Mouse (Mus musculus) forebrain, embryonic 13.5 days (tissue): Measurements from ENCODE around the gene Fat4. TPM values are rescaled to one million over a fixed set of nuclear protein-coding genes. Genes with fewer than 3 reads are reported as not detected.

Experiments
- ATAC-seq: fragments of 200-750 bp; cut with Nextera tagmentation; 2 replicates; pipeline ENCODE4 v1.8.0; 2017
- H3K27ac ChIP-seq: fragments of 300-500 bp; sonication (generic); 2 replicates; pipeline ENCODE4 v1.5.1; 2015; ENCODE audit warnings: inconsistent platforms, mild to moderate bottlenecking, moderate library complexity
- H3K27me3 ChIP-seq: fragments of 300-500 bp; sonication (generic); 2 replicates; pipeline ENCODE4 v1.6.1; 2015; ENCODE audit warnings: mild to moderate bottlenecking, inconsistent platforms
- H3K36me3 ChIP-seq: fragments of 300-500 bp; sonication (generic); 2 replicates; pipeline ENCODE4 v1.6.1; 2015; ENCODE audit warnings: mild to moderate bottlenecking, inconsistent platforms; ENCODE audit not compliant: poor library complexity, severe bottlenecking
- H3K4me1 ChIP-seq: fragments of 300-500 bp; sonication (generic); 2 replicates; pipeline ENCODE4 v1.6.1; 2015; ENCODE audit warnings: inconsistent platforms
- H3K4me2 ChIP-seq: fragments of 300-500 bp; sonication (generic); 2 replicates; pipeline ENCODE4 v1.6.1; 2015; ENCODE audit warnings: inconsistent platforms, mild to moderate bottlenecking, moderate library complexity
- H3K4me3 ChIP-seq: fragments of 300-500 bp; sonication (generic); 2 replicates; pipeline ENCODE4 v1.5.1; 2015; ENCODE audit warnings: mild to moderate bottlenecking, inconsistent platforms
- H3K9ac ChIP-seq: fragments of 300-500 bp; sonication (generic); 2 replicates; pipeline ENCODE4 v1.6.1; 2015; ENCODE audit warnings: mild to moderate bottlenecking, inconsistent platforms
- H3K9me3 ChIP-seq: fragments of 300-500 bp; sonication (generic); replicated peaks from 2 replicates; pipeline ENCODE4 v1.6.1; 2016; ENCODE audit warnings: inconsistent platforms
- WGBS: fragments of 180-500 bp; shearing (Covaris S2); methylation state at CpG from one replicate; pipeline ENCODE4 v1.1.7; 2015; 5-methylcytosine and 5-hydroxymethylcytosine counted together
- polyA plus RNA-seq: library from polyadenylated mRNA; unstranded; fragments of >200 nt; fragmentation: Nextera tagmentation; extraction: Ambion mirVana; gene quantifications from 2 replicates; pipeline ENCODE4 v1.2.1, GENCODE M21; 2015

The Fat4 gene
- polyA plus RNA-seq, 1 experiment from 2014 or later = 9.7 TPM

- H3K27ac ChIP-seq = no peak overlapping the region
Measured at GRCm38 (mm10) chr3:38939573-38939972, 52.8 kb downstream of the Fat4 start.

GRCm38 (mm10) chr3:38940327-38940726 lies 53.6 kb downstream of the Fat4 start:
- Histone ChIP-seq H3K9ac (no peak overlapping the region), H3K27ac (no peak overlapping the region), H3K9me3 (no peaks in the 10 kb centered on the region), H3K27me3 (no peaks in the 10 kb centered on the region), H3K4me2 (no peak overlapping the region), H3K4me3 (no peak overlapping the region), H3K4me1 (peaks cover 23% of the 10 kb centered on the region), H3K36me3 (peaks cover 9% of the 10 kb centered on the region; the same call in 1 of the 2 replicates)
- no peak for ATAC-seq
- 61% methylated on average over 1 of the region's 1 CpGs for WGBS

More at GRCm38 (mm10) chr3:38939573-38939972, 52.8 kb downstream of the Fat4 start:
- H3K36me3 ChIP-seq = peaks cover 9% of the 10 kb centered on the region; the same call in 1 of the 2 replicates
- H3K9ac ChIP-seq = no peak overlapping the region
- H3K4me2 ChIP-seq = no peak overlapping the region
- H3K27me3 ChIP-seq = no peaks in the 10 kb centered on the region
- 8% methylated on average over 3 of the region's 3 CpGs for WGBS
- no peak overlapping the region for H3K4me3 ChIP-seq
- H3K4me1 ChIP-seq = peaks cover 29% of the 10 kb centered on the region
- no peaks in the 10 kb centered on the region for H3K9me3 ChIP-seq
- no peak; the same call in 1 of the 2 replicates for ATAC-seq

GRCm38 (mm10) chr3:38945157-38945556 lies 58.4 kb downstream of the Fat4 start:
- Histone ChIP-seq H3K36me3 (peaks cover 29% of the 10 kb centered on the region), H3K9ac (no peak overlapping the region), H3K4me2 (no peak overlapping the region), H3K4me1 (peaks cover 7% of the 10 kb centered on the region; the same call in 1 of the 2 replicates), H3K4me3 (no peak overlapping the region), H3K27ac (no peak overlapping the region), H3K9me3 (no peaks in the 10 kb centered on the region), H3K27me3 (no peaks in the 10 kb centered on the region)
- 86% methylated on average over 1 of the region's 1 CpGs for WGBS
- no peak for ATAC-seq

GRCm38 (mm10) chr3:38947706-38948105 lies 61.0 kb downstream of the Fat4 start:
- H3K27me3 ChIP-seq = no peaks in the 10 kb centered on the region
- no peak for ATAC-seq
- H3K4me1 ChIP-seq = 0 out of 2 replicates have a peak, but pooled peaks cover 3% of the 10 kb centered on the region
- H3K4me2 ChIP-seq = no peak overlapping the region
- H3K27ac ChIP-seq = no peak overlapping the region
- WGBS = 91% methylated on average over 7 of the region's 7 CpGs
- no peak overlapping the region for H3K4me3 ChIP-seq
- peaks cover 44% of the 10 kb centered on the region for H3K36me3 ChIP-seq
- H3K9me3 ChIP-seq = no peaks in the 10 kb centered on the region
- H3K9ac ChIP-seq = no peak overlapping the region

DNA sequence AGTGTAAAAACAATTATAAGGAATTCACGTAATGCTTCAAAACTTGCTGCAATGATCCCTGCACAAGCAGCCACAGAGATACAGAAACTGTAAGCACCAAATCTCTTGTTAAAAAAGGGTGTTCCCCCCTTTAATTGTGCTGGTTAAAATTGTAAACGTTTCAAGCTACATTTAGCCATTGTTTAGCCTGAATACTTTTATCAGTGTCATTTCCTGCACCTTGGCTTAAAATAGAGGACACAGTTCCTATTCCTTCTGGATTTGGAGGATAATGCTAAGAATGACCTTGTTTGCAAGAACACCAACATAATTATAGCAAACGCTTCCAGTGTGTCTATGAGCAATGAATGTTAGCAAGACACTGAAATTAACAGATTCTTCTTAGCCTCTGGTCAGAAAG lies 65.9 kb downstream of the Fat4 start:
- 81% methylated on average over 3 of the region's 3 CpGs for WGBS
- Histone ChIP-seq H3K4me3 (no peak overlapping the region), H3K9me3 (no peaks in the 10 kb centered on the region), H3K27ac (no peak overlapping the region), H3K4me1 (no peaks in the 10 kb centered on the region), H3K4me2 (no peak overlapping the region), H3K9ac (no peak overlapping the region), H3K36me3 (peaks cover 49% of the 10 kb centered on the region), H3K27me3 (no peaks in the 10 kb centered on the region)
- no peak for ATAC-seq

- H3K4me2 ChIP-seq = no peak overlapping the region
- H3K36me3 ChIP-seq = peaks cover 54% of the 10 kb centered on the region
- no peak overlapping the region for H3K4me3 ChIP-seq
- H3K27me3 ChIP-seq = no peaks in the 10 kb centered on the region
- 87% methylated on average over 3 of the region's 3 CpGs for WGBS
- no peaks in the 10 kb centered on the region for H3K9me3 ChIP-seq
- no peak for ATAC-seq
- H3K9ac ChIP-seq = no peak overlapping the region
- H3K4me1 ChIP-seq = no peaks in the 10 kb centered on the region
- H3K27ac ChIP-seq = no peak overlapping the region
Measured at GRCm38 (mm10) chr3:38954196-38954595, 67.5 kb downstream of the Fat4 start.

- H3K9ac ChIP-seq = no peak overlapping the region
- H3K27ac ChIP-seq = no peak overlapping the region
- no peaks in the 10 kb centered on the region for H3K27me3 ChIP-seq
- ATAC-seq = no peak
- 89% methylated on average over 9 of the region's 9 CpGs for WGBS
- no peaks in the 10 kb centered on the region for H3K9me3 ChIP-seq
- H3K4me2 ChIP-seq = no peak overlapping the region
- H3K4me1 ChIP-seq = no peaks in the 10 kb centered on the region
- H3K4me3 ChIP-seq = no peak overlapping the region
- peaks cover 51% of the 10 kb centered on the region for H3K36me3 ChIP-seq
Measured at GRCm38 (mm10) chr3:38956012-38956648, 69.4 kb downstream of the Fat4 start.

DNA sequence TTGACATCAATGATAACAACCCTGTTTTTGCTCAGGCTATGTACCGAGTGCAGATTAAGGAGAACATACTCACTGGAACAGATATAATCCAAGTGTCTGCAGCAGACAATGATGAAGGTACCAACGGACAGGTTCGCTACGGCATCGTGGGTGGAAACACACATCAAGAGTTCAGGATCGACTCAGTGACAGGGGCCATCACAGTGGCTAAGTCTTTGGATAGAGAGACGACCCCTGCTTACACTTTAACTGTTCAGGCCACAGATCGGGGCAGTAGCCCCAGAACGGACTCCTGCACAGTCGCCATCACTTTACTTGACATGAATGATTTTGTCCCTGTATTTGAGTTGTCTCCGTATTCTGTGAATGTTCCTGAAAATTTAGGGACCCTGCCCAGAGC lies 70.4 kb downstream of the Fat4 start:
- H3K9me3 ChIP-seq = no peaks in the 10 kb centered on the region
- H3K4me1 ChIP-seq = peaks cover 7% of the 10 kb centered on the region
- H3K27me3 ChIP-seq = no peaks in the 10 kb centered on the region
- ATAC-seq = no peak
- H3K36me3 ChIP-seq = peaks cover 48% of the 10 kb centered on the region
- H3K4me3 ChIP-seq = no peak overlapping the region
- no peak overlapping the region for H3K4me2 ChIP-seq
- 97% methylated on average over 11 of the region's 11 CpGs for WGBS
- no peak overlapping the region for H3K9ac ChIP-seq
- no peak overlapping the region for H3K27ac ChIP-seq

- H3K27me3 ChIP-seq = no peaks in the 10 kb centered on the region
- peak; percentile 75 for ATAC-seq
Measured at GRCm38 (mm10) chr3:38962328-38962727, 75.6 kb downstream of the Fat4 start.

DNA sequence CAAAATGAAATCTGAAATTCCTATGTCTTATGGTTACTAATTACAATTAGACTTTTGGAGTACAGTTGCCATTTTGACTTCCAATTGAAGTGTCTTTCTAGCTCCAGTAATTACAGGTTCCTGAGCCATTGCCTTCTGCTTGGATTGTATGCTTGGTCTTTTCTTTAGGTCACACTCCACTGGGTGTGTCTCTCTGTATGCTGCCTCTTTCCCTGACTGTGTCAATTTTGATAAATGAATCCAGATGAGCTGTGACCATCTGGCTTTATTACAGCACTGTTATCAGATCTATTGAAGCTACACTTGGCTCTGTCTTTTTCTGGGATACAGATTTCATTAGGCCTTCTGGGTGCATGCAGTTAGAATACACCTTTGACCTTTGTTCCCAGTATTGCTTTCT lies 80.7 kb downstream of the Fat4 start:
- no peak for ATAC-seq
- Histone ChIP-seq H3K4me1 (0 out of 2 replicates have a peak, but pooled peaks cover under 1% of the 10 kb centered on the region), H3K4me2 (no peak overlapping the region), H3K9ac (no peak overlapping the region), H3K9me3 (no peaks in the 10 kb centered on the region), H3K4me3 (no peak overlapping the region), H3K27ac (no peak overlapping the region), H3K36me3 (peaks cover 37% of the 10 kb centered on the region), H3K27me3 (no peaks in the 10 kb centered on the region)

More at GRCm38 (mm10) chr3:38962328-38962727, 75.6 kb downstream of the Fat4 start:
- Histone ChIP-seq H3K4me1 (peaks cover 10% of the 10 kb centered on the region), H3K27ac (peak overlapping the region; percentile 37; the same call in 1 of the 2 replicates), H3K9ac (no peak overlapping the region), H3K4me2 (no peak overlapping the region), H3K4me3 (no peak overlapping the region), H3K9me3 (no peaks in the 10 kb centered on the region), H3K36me3 (peaks cover 41% of the 10 kb centered on the region)
- WGBS = 62% methylated on average over 6 of the region's 6 CpGs

- Histone ChIP-seq H3K4me3 (no peak overlapping the region), H3K36me3 (peaks cover 42% of the 10 kb centered on the region), H3K27ac (no peak overlapping the region), H3K9me3 (no peaks in the 10 kb centered on the region), H3K4me2 (no peak overlapping the region), H3K27me3 (no peaks in the 10 kb centered on the region), H3K9ac (no peak overlapping the region), H3K4me1 (no peaks in the 10 kb centered on the region)
- ATAC-seq = no peak
Measured at GRCm38 (mm10) chr3:38986379-38986778, 99.6 kb downstream of the Fat4 start.

GRCm38 (mm10) chr3:38989181-38989580 lies 102.4 kb downstream of the Fat4 start:
- Histone ChIP-seq H3K4me1 (no peaks in the 10 kb centered on the region), H3K4me2 (no peak overlapping the region), H3K36me3 (peaks cover 17% of the 10 kb centered on the region), H3K27ac (no peak overlapping the region), H3K9me3 (no peaks in the 10 kb centered on the region), H3K9ac (no peak overlapping the region), H3K4me3 (no peak overlapping the region), H3K27me3 (no peaks in the 10 kb centered on the region)
- no peak for ATAC-seq
- WGBS = 84% methylated on average over 3 of the region's 3 CpGs

GRCm38 (mm10) chr3:39000011-39000410 lies 113.3 kb downstream of the Fat4 start:
- no peak for ATAC-seq
- H3K27me3 ChIP-seq = no peaks in the 10 kb centered on the region
- H3K9ac ChIP-seq = no peak overlapping the region
- no peak overlapping the region for H3K4me2 ChIP-seq
- peaks cover 64% of the 10 kb centered on the region for H3K36me3 ChIP-seq
- H3K27ac ChIP-seq = no peak overlapping the region
- H3K9me3 ChIP-seq = no peaks in the 10 kb centered on the region
- H3K4me3 ChIP-seq = no peak overlapping the region
- WGBS = 69% methylated on average over 3 of the region's 3 CpGs
- H3K4me1 ChIP-seq = no peaks in the 10 kb centered on the region
